Mouse (Mus musculus): ENCODE results near the gene Pcdh15. TPM values are rescaled to one million over a fixed set of nuclear protein-coding genes. Genes with fewer than 3 reads are reported as not detected.

Pcdh15 gene
- polyA plus RNA-seq, 1 experiment from 2014 or later, result 2.9 TPM

GRCm38 (mm10) chr10:73147543-73147942 lies 48.4 kb downstream of the Pcdh15 start:
- H3K4me2 ChIP-seq (replicated peaks), result no peak overlapping the region
- no peak overlapping the region for H3K27ac ChIP-seq (replicated peaks)
- H3K4me1 ChIP-seq, result no peaks in the 10 kb centered on the region
- no peaks in the 10 kb centered on the region for H3K27me3 ChIP-seq
- ATAC-seq (ENCODE audit: insufficient number of reproducible peaks, low FRiP score, low TSS enrichment, low read depth), result no peak
- no peak overlapping the region for H3K4me3 ChIP-seq (replicated peaks)
- H3K36me3 ChIP-seq, result no peaks in the 10 kb centered on the region
- no peaks in the 10 kb centered on the region for H3K9me3 ChIP-seq (replicated peaks)
- H3K9ac ChIP-seq, result no peak overlapping the region

DNA sequence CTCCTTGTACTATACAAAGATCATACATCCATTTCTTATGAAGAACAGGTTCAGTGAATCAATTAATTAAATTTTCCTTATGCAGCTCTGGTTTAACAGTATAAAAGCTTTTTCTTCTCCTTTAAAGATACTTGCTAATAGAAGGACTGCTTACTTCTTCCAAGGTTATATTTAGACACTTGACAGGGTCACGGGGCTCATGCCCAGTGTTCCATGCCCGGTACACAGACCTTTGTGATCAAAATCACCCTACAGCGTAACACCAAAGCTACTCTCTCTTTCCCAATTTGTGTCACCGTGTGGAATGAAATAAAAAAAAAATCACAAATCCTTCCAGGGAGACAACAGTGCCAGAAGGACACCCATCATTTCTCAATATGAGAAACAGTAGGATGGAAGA lies 48.8 kb downstream of the Pcdh15 start:
- Histone ChIP-seq H3K9me3 (replicated peaks) (no peaks in the 10 kb centered on the region), H3K9ac (no peak overlapping the region), H3K4me2 (replicated peaks) (no peak overlapping the region), H3K4me1 (no peaks in the 10 kb centered on the region), H3K27me3 (no peaks in the 10 kb centered on the region), H3K27ac (replicated peaks) (no peak overlapping the region), H3K4me3 (replicated peaks) (no peak overlapping the region), H3K36me3 (no peaks in the 10 kb centered on the region)
- 70% methylated on average over 4 of the region's 4 CpGs for WGBS
- no peak for ATAC-seq (ENCODE audit: insufficient number of reproducible peaks, low FRiP score, low TSS enrichment, low read depth)

GRCm38 (mm10) chr10:73154544-73154943 lies 55.4 kb downstream of the Pcdh15 start:
- Histone ChIP-seq H3K9ac (no peak overlapping the region), H3K4me2 (replicated peaks) (no peak overlapping the region), H3K9me3 (replicated peaks) (no peaks in the 10 kb centered on the region), H3K27ac (replicated peaks) (no peak overlapping the region), H3K4me1 (no peaks in the 10 kb centered on the region), H3K36me3 (no peaks in the 10 kb centered on the region), H3K27me3 (no peaks in the 10 kb centered on the region), H3K4me3 (replicated peaks) (no peak overlapping the region)
- no peak for ATAC-seq (ENCODE audit: insufficient number of reproducible peaks, low FRiP score, low TSS enrichment, low read depth)
- WGBS, result 81% methylated on average over 5 of the region's 5 CpGs

DNA sequence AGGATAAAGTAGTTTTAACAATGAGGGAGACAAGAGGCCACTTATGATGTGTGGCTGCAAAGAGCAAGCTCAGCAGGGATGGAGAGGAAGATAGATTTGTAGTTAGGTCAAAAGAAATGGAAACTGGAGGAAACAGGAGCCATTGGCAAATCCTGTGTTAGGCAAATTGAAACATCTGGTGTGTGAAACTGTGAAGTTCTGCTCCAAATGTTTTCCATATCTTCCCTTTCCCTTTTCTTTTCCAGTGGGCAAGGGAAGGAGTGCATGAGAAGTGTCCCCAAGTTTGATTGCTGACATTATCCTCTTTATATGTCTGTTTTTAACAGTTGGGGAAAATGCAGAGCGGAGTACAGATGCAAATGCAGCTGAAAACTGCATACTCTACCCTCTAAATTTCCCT lies 62.6 kb downstream of the Pcdh15 start:
- H3K4me3 ChIP-seq (replicated peaks), result no peak overlapping the region
- no peak overlapping the region for H3K9ac ChIP-seq
- H3K27me3 ChIP-seq, result no peaks in the 10 kb centered on the region
- H3K4me2 ChIP-seq (replicated peaks), result no peak overlapping the region
- no peaks in the 10 kb centered on the region for H3K4me1 ChIP-seq
- 79% methylated on average over 1 of the region's 1 CpGs for WGBS
- H3K27ac ChIP-seq (replicated peaks), result no peak overlapping the region
- no peaks in the 10 kb centered on the region for H3K9me3 ChIP-seq (replicated peaks)
- H3K36me3 ChIP-seq, result no peaks in the 10 kb centered on the region
- no peak for ATAC-seq (ENCODE audit: insufficient number of reproducible peaks, low FRiP score, low TSS enrichment, low read depth)

DNA sequence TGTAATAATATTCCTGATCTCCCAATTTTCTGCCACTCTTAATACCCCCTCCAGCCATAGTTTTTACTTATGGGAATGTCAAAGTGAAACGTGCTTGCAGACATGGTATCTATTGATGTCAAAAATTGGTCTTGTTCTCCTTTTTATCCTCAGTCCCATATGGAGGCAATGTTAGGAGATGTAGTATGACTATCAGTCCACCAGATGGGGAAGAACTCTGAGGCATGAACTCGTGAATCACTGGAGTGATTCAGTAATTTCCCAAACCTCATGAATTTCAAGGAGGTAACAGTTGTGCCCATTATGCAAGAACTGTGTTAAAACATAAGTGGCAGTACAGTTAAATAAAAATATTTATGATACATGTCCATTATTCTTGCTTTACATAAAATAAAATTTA lies 116.9 kb downstream of the Pcdh15 start:
- WGBS, result 51% methylated on average over 2 of the region's 2 CpGs
- H3K4me1 ChIP-seq, result no peaks in the 10 kb centered on the region
- ATAC-seq (ENCODE audit: insufficient number of reproducible peaks, low FRiP score, low TSS enrichment, low read depth), result no peak

DNA sequence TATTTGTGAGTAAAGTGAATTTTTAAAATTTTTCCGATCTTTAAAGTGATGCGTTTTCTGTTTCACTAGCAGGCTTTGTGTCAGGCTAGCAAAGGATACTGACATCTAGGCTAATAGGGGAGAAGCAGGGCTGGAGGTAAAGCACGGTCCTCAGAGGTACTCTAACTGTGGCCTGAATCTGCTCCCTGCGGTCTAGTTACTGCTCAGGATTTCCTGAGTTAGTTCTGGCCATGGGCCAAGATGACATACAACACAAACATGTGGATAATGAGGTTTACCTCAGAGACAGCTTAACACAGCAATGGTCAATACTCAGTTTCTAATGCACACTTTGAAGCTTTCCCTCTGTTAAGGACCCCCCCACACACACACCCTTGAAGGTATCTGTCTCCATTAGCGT lies 143.2 kb downstream of the Pcdh15 start:
- Histone ChIP-seq H3K4me2 (replicated peaks) (no peak overlapping the region), H3K36me3 (no peaks in the 10 kb centered on the region), H3K27me3 (no peaks in the 10 kb centered on the region), H3K4me1 (no peaks in the 10 kb centered on the region), H3K27ac (replicated peaks) (no peak overlapping the region), H3K9ac (no peak overlapping the region), H3K9me3 (replicated peaks) (no peaks in the 10 kb centered on the region), H3K4me3 (replicated peaks) (no peak overlapping the region)
- ATAC-seq (ENCODE audit: insufficient number of reproducible peaks, low FRiP score, low TSS enrichment, low read depth), result no peak
- WGBS, result 70% methylated on average over 5 of the region's 5 CpGs

More for the DNA sequence above, 116.9 kb downstream of the Pcdh15 start:
- Histone ChIP-seq H3K9ac (no peak overlapping the region), H3K9me3 (replicated peaks) (no peaks in the 10 kb centered on the region), H3K27me3 (no peaks in the 10 kb centered on the region), H3K4me2 (replicated peaks) (no peak overlapping the region), H3K4me3 (replicated peaks) (no peak overlapping the region), H3K27ac (replicated peaks) (no peak overlapping the region), H3K36me3 (no peaks in the 10 kb centered on the region)

GRCm38 (mm10) chr10:73280438-73280837 lies 181.3 kb downstream of the Pcdh15 start:
- Histone ChIP-seq H3K9ac (no peak overlapping the region), H3K9me3 (replicated peaks) (no peaks in the 10 kb centered on the region), H3K4me1 (no peaks in the 10 kb centered on the region), H3K27ac (replicated peaks) (no peak overlapping the region), H3K4me2 (replicated peaks) (no peak overlapping the region), H3K4me3 (replicated peaks) (no peak overlapping the region), H3K27me3 (no peaks in the 10 kb centered on the region), H3K36me3 (no peaks in the 10 kb centered on the region)
- WGBS, result 81% methylated on average over 4 of the region's 4 CpGs
- no peak for ATAC-seq (ENCODE audit: insufficient number of reproducible peaks, low FRiP score, low TSS enrichment, low read depth)

- H3K4me2 ChIP-seq (replicated peaks), result no peak overlapping the region
- H3K27me3 ChIP-seq, result no peaks in the 10 kb centered on the region
- no peak overlapping the region for H3K27ac ChIP-seq (replicated peaks)
- H3K4me3 ChIP-seq (replicated peaks), result no peak overlapping the region
- ATAC-seq (ENCODE audit: insufficient number of reproducible peaks, low FRiP score, low TSS enrichment, low read depth), result no peak; the same call in 1 of the 2 replicates
- no peaks in the 10 kb centered on the region for H3K36me3 ChIP-seq
- WGBS, result 54% methylated on average over 5 of the region's 5 CpGs
- no peaks in the 10 kb centered on the region for H3K9me3 ChIP-seq (replicated peaks)
- H3K9ac ChIP-seq, result no peak overlapping the region
- H3K4me1 ChIP-seq, result no peaks in the 10 kb centered on the region
Observed at GRCm38 (mm10) chr10:73296456-73296855, 197.3 kb downstream of the Pcdh15 start.

- no peaks in the 10 kb centered on the region for H3K27me3 ChIP-seq
- no peaks in the 10 kb centered on the region for H3K9me3 ChIP-seq (replicated peaks)
Observed at GRCm38 (mm10) chr10:73301951-73302350, 202.8 kb downstream of the Pcdh15 start.

GRCm38 (mm10) chr10:73306677-73307076 lies 207.5 kb downstream of the Pcdh15 start:
- Histone ChIP-seq H3K4me2 (replicated peaks) (no peak overlapping the region), H3K9me3 (replicated peaks) (no peaks in the 10 kb centered on the region), H3K36me3 (no peaks in the 10 kb centered on the region), H3K27me3 (no peaks in the 10 kb centered on the region), H3K9ac (no peak overlapping the region), H3K4me1 (no peaks in the 10 kb centered on the region), H3K27ac (replicated peaks) (no peak overlapping the region), H3K4me3 (replicated peaks) (no peak overlapping the region)
- no peak for ATAC-seq (ENCODE audit: insufficient number of reproducible peaks, low FRiP score, low TSS enrichment, low read depth)
- 87% methylated on average over 1 of the region's 1 CpGs for WGBS

More at GRCm38 (mm10) chr10:73301951-73302350, 202.8 kb downstream of the Pcdh15 start:
- H3K36me3 ChIP-seq, result no peaks in the 10 kb centered on the region
- H3K27ac ChIP-seq (replicated peaks), result no peak overlapping the region
- no peak overlapping the region for H3K4me2 ChIP-seq (replicated peaks)
- no peak for ATAC-seq (ENCODE audit: insufficient number of reproducible peaks, low FRiP score, low TSS enrichment, low read depth)
- no peak overlapping the region for H3K9ac ChIP-seq
- no peak overlapping the region for H3K4me3 ChIP-seq (replicated peaks)
- 71% methylated on average over 8 of the region's 8 CpGs for WGBS
- no peaks in the 10 kb centered on the region for H3K4me1 ChIP-seq

DNA sequence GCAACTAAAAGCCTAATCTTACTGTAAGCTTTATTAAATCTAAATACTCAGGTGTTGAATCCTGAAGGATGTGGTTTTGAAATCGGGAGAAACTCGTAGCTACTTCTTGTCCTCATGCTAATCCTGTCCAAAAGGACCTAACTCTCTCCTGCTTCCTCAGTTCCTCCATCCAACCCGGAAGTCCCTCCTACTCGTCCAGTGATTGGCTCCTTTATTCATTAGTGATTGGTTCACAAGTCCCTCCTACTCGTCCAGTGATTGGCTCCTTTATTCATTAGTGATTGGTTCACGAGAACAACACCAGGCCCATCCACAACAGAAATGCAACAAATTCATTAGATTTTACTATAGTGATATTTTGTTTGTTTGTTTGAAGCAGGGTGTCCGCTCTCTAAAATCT lies 227.7 kb downstream of the Pcdh15 start:
- no peaks in the 10 kb centered on the region for H3K4me1 ChIP-seq
- H3K4me2 ChIP-seq (replicated peaks), result no peak overlapping the region
- no peak for ATAC-seq (ENCODE audit: insufficient number of reproducible peaks, low FRiP score, low TSS enrichment, low read depth)
- no peak overlapping the region for H3K9ac ChIP-seq
- no peak overlapping the region for H3K4me3 ChIP-seq (replicated peaks)
- no peaks in the 10 kb centered on the region for H3K27me3 ChIP-seq
- no peaks in the 10 kb centered on the region for H3K36me3 ChIP-seq
- H3K9me3 ChIP-seq (replicated peaks), result no peaks in the 10 kb centered on the region
- H3K27ac ChIP-seq (replicated peaks), result no peak overlapping the region
- 83% methylated on average over 7 of the region's 7 CpGs for WGBS

- WGBS, result 78% methylated on average over 1 of the region's 1 CpGs
- H3K27ac ChIP-seq (replicated peaks), result no peak overlapping the region
- no peak overlapping the region for H3K4me3 ChIP-seq (replicated peaks)
- ATAC-seq (ENCODE audit: insufficient number of reproducible peaks, low FRiP score, low TSS enrichment, low read depth), result no peak
- H3K4me2 ChIP-seq (replicated peaks), result no peak overlapping the region
- no peaks in the 10 kb centered on the region for H3K27me3 ChIP-seq
- no peaks in the 10 kb centered on the region for H3K4me1 ChIP-seq
- no peaks in the 10 kb centered on the region for H3K9me3 ChIP-seq (replicated peaks)
- no peaks in the 10 kb centered on the region for H3K36me3 ChIP-seq
- H3K9ac ChIP-seq, result no peak overlapping the region
Observed at GRCm38 (mm10) chr10:73333426-73333825, 234.3 kb downstream of the Pcdh15 start.

All from embryonic facial prominence, embryonic 15.5 days (tissue).